Mouse (Mus musculus): Measurements from ENCODE around the gene Tsnax. TPM values are rescaled to one million over a fixed set of nuclear protein-coding genes. Genes with fewer than 3 reads are reported as not detected.

Tsnax gene
- total and polyA plus RNA-seq, 2 experiments from 2014 or later = 118 to 221 TPM

- Histone ChIP-seq H3K27me3 (ENCODE audit: insufficient read depth, low read length) (no peaks in the 10 kb centered on the region), H3K36me3 (ENCODE audit: insufficient read depth, low read length) (no peaks in the 10 kb centered on the region), H3K9me3 (ENCODE audit: low read length) (no peaks in the 10 kb centered on the region), H3K4me3 (ENCODE audit: low read depth, low read length) (no peak overlapping the region), H3K9ac (replicated peaks; ENCODE audit: low read length, poor library complexity, severe bottlenecking) (no peak overlapping the region), H3K27ac (ENCODE audit: low read depth, low read length) (no peak overlapping the region), H3K4me2 (ENCODE audit: low read depth, low read length, poor library complexity, severe bottlenecking) (no peak overlapping the region), H3K4me1 (ENCODE audit: insufficient read depth, low read length) (no peaks in the 10 kb centered on the region)
- no peak for TF ChIP-seq CTCF (IDR thresholded peaks at IDR 0.05)
- DNase-seq (ENCODE audit: low spot score) (no peak), ATAC-seq (ENCODE audit: low FRiP score) (no peak)
- 89% methylated on average over 6 of the region's 6 CpGs for WGBS
Observed at GRCm38 (mm10) chr8:124976211-124976610, 36.6 kb upstream of the Tsnax start.

GRCm38 (mm10) chr8:124978026-124978425, 34.8 kb upstream of the Tsnax start:
- WGBS = 86% methylated on average over 7 of the region's 7 CpGs
- H3K4me1 ChIP-seq (ENCODE audit: insufficient read depth, low read length) = no peaks in the 10 kb centered on the region
- no peak overlapping the region for H3K4me3 ChIP-seq (ENCODE audit: low read depth, low read length)
- H3K9me3 ChIP-seq (ENCODE audit: low read length) = no peaks in the 10 kb centered on the region
- H3K36me3 ChIP-seq (ENCODE audit: insufficient read depth, low read length) = no peaks in the 10 kb centered on the region
- no peaks in the 10 kb centered on the region for H3K27me3 ChIP-seq (ENCODE audit: insufficient read depth, low read length)
- no peak for DNase-seq (ENCODE audit: low spot score)
- H3K9ac ChIP-seq (replicated peaks; ENCODE audit: low read length, poor library complexity, severe bottlenecking) = no peak overlapping the region
- TF ChIP-seq CTCF (IDR thresholded peaks at IDR 0.05) = no peak
- H3K4me2 ChIP-seq (ENCODE audit: low read depth, low read length, poor library complexity, severe bottlenecking) = no peak overlapping the region
- H3K27ac ChIP-seq (ENCODE audit: low read depth, low read length) = no peak overlapping the region
- no peak for ATAC-seq (ENCODE audit: low FRiP score)

- TF ChIP-seq CTCF (IDR thresholded peaks at IDR 0.05) = peak; percentile 36
- no peak for ATAC-seq (ENCODE audit: low FRiP score)
- H3K9me3 ChIP-seq (ENCODE audit: low read length) = no peaks in the 10 kb centered on the region
- no peak overlapping the region for H3K9ac ChIP-seq (replicated peaks; ENCODE audit: low read length, poor library complexity, severe bottlenecking)
- no peak overlapping the region for H3K4me3 ChIP-seq (ENCODE audit: low read depth, low read length)
- WGBS = 89% methylated on average over 3 of the region's 3 CpGs
- H3K36me3 ChIP-seq (ENCODE audit: insufficient read depth, low read length) = no peaks in the 10 kb centered on the region
- no peak for DNase-seq (ENCODE audit: low spot score)
- no peaks in the 10 kb centered on the region for H3K4me1 ChIP-seq (ENCODE audit: insufficient read depth, low read length)
- H3K27me3 ChIP-seq (ENCODE audit: insufficient read depth, low read length) = no peaks in the 10 kb centered on the region
- no peak overlapping the region for H3K4me2 ChIP-seq (ENCODE audit: low read depth, low read length, poor library complexity, severe bottlenecking)
- H3K27ac ChIP-seq (ENCODE audit: low read depth, low read length) = no peak overlapping the region
Observed at GRCm38 (mm10) chr8:124980036-124980435, 32.8 kb upstream of the Tsnax start.

GRCm38 (mm10) chr8:124980828-124981227, 32.0 kb upstream of the Tsnax start:
- peaks cover 3% of the 10 kb centered on the region; the same call in 1 of the 2 replicates for H3K27me3 ChIP-seq (ENCODE audit: insufficient read depth, low read length)
- no peak for ATAC-seq (ENCODE audit: low FRiP score)
- TF ChIP-seq CTCF (IDR thresholded peaks at IDR 0.05) = peak; percentile 14; the same call in 1 of the 2 replicates
- 85% methylated on average over 8 of the region's 8 CpGs for WGBS
- H3K4me3 ChIP-seq (ENCODE audit: low read depth, low read length) = no peak overlapping the region
- no peak overlapping the region for H3K9ac ChIP-seq (replicated peaks; ENCODE audit: low read length, poor library complexity, severe bottlenecking)
- no peak overlapping the region for H3K4me2 ChIP-seq (ENCODE audit: low read depth, low read length, poor library complexity, severe bottlenecking)
- no peaks in the 10 kb centered on the region for H3K36me3 ChIP-seq (ENCODE audit: insufficient read depth, low read length)
- H3K9me3 ChIP-seq (ENCODE audit: low read length) = no peaks in the 10 kb centered on the region
- H3K4me1 ChIP-seq (ENCODE audit: insufficient read depth, low read length) = no peaks in the 10 kb centered on the region
- no peak for DNase-seq (ENCODE audit: low spot score)
- no peak overlapping the region for H3K27ac ChIP-seq (ENCODE audit: low read depth, low read length)

- WGBS = 20% methylated on average over 17 of the region's 17 CpGs
- no peak for ATAC-seq (ENCODE audit: low FRiP score)
- Histone ChIP-seq H3K27ac (ENCODE audit: low read depth, low read length) (no peak overlapping the region), H3K27me3 (ENCODE audit: insufficient read depth, low read length) (no peaks in the 10 kb centered on the region), H3K36me3 (ENCODE audit: insufficient read depth, low read length) (no peaks in the 10 kb centered on the region), H3K4me2 (ENCODE audit: low read depth, low read length, poor library complexity, severe bottlenecking) (peak overlapping the region; percentile 24), H3K4me1 (ENCODE audit: insufficient read depth, low read length) (no peaks in the 10 kb centered on the region), H3K9ac (replicated peaks; ENCODE audit: low read length, poor library complexity, severe bottlenecking) (0 out of 2 replicates have a peak overlapping the region, but pooled peaks have one; percentile 13), H3K9me3 (ENCODE audit: low read length) (no peaks in the 10 kb centered on the region), H3K4me3 (ENCODE audit: low read depth, low read length) (no peak overlapping the region)
- no peak for DNase-seq (ENCODE audit: low spot score)
- no peak for TF ChIP-seq CTCF (IDR thresholded peaks at IDR 0.05)
Observed at GRCm38 (mm10) chr8:124990923-124991667, 21.7 kb upstream of the Tsnax start.

- H3K27me3 ChIP-seq (ENCODE audit: insufficient read depth, low read length) = no peaks in the 10 kb centered on the region
- no peak for TF ChIP-seq CTCF (IDR thresholded peaks at IDR 0.05)
- no peaks in the 10 kb centered on the region for H3K9me3 ChIP-seq (ENCODE audit: low read length)
- no peak overlapping the region for H3K27ac ChIP-seq (ENCODE audit: low read depth, low read length)
- no peak overlapping the region for H3K9ac ChIP-seq (replicated peaks; ENCODE audit: low read length, poor library complexity, severe bottlenecking)
- no peak overlapping the region for H3K4me3 ChIP-seq (ENCODE audit: low read depth, low read length)
- DNase-seq (ENCODE audit: low spot score) (no peak), ATAC-seq (ENCODE audit: low FRiP score) (no peak)
- WGBS = 31% methylated on average over 6 of the region's 6 CpGs
- H3K4me1 ChIP-seq (ENCODE audit: insufficient read depth, low read length) = no peaks in the 10 kb centered on the region
- no peaks in the 10 kb centered on the region for H3K36me3 ChIP-seq (ENCODE audit: insufficient read depth, low read length)
- H3K4me2 ChIP-seq (ENCODE audit: low read depth, low read length, poor library complexity, severe bottlenecking) = peak overlapping the region; percentile 24; the same call in 1 of the 2 replicates
Observed at GRCm38 (mm10) chr8:124991668-124991926, 21.2 kb upstream of the Tsnax start.

All from midbrain, postnatal 0 days (tissue).